Mouse (Mus musculus) cerebellum, adult 2 months (tissue): ENCODE data around the gene Jade3.

ENCODE experiments used
- CTCF ChIP-seq: fragments of 200-500 bp; IDR thresholded peaks from 2 replicates; pipeline ENCODE4 v1.5.1; 2011; ENCODE audit warnings: low read depth, mild to moderate bottlenecking, control low read depth, low read length, moderate library complexity, borderline replicate concordance; ENCODE audit not compliant: insufficient read depth
- POLR2A ChIP-seq: fragments of 200-500 bp; IDR thresholded peaks from 2 replicates; pipeline ENCODE4 v1.6.1; 2011; ENCODE audit warnings: low read length, control low read depth, borderline replicate concordance; ENCODE audit not compliant: insufficient read depth

- no peak for TF ChIP-seq CTCF
- TF ChIP-seq POLR2A: no peak
These were observed 124.0 kb downstream of the Jade3 start, which contains the start of gene Rgn for GRCm38 (mm10) chrX:20549532-20549931.
